Mouse (Mus musculus) megakaryocyte, embryonic 14.5 days (primary cell): ENCODE data around the gene Nfkb1.

ENCODE experiments used
- FLI1 ChIP-seq: IDR thresholded peaks from 2 replicates; pipeline ENCODE4 v1.6.1; 2012; ENCODE audit warnings: low read length, inconsistent platforms, mixed read lengths
- GATA1 ChIP-seq: IDR thresholded peaks from 3 replicates; pipeline ENCODE4 v1.6.1; 2012; ENCODE audit warnings: mixed read lengths, low read length, inconsistent platforms, borderline replicate concordance

GRCm38 (mm10) chr3:135691191-135692131 lies at the start of gene Nfkb1:
- TF ChIP-seq GATA1 (no peak), FLI1 (no peak)
